Mouse (Mus musculus) natural killer cell, adult 2 months (primary cell): Measurements from ENCODE around the gene Slc6a11.
A peak's percentile ranks its signal among the peaks of the same experiment; 100 is the strongest.

ENCODE experiments used
- DNase-seq, 2 experiments: peaks; one replicate each; pipeline ENCODE4 v3.0.0; 2022; ENCODE audit warnings: low spot score in 2 of 2

Slc6a11 gene

GRCm38 (mm10) chr6:114131122-114131872 lies at the start of gene Slc6a11:
Gene Slc6a11, plus strand, starts transcription at chr6:114131241.
- no peak for DNase-seq

DNA sequence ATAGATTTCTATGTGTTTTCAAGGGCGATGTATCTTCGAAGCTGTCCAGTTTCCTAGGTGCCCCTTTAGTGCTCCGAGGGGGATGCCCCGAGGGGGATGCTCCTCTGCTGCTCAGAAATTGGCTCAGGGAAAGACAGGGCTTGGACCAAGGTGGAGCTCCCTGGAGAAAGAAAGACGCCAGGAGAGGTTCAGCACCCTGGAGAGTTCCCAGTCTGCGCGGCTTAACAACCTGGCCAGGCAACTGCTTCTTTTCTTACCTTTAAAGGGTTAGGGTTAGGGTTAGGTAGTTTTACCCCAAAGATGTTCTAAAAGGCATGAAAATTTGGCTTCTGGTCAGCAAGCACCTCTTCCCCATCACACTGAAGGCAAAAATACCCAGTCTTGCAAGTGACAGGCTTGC lies 43.9 kb upstream of the Slc6a11 start:
- no peak for DNase-seq

DNA sequence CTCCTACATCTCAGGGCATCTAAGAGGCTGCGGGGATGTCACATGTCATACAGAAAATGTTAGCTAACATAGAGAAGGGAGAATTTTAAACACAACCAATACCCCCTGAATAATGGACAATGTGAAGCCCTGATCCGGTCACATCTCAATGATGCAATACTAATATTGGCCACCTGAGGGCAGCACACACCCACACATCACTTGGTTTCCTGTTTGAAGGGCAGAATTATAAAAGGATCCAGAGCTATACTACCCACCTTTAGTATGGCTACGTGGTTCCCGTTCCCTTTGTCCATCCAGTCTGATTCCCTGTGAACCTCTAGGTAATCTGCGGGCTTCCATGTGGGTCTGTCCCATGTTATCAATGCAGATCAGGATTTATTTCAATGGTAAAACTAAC lies 41.4 kb upstream of the Slc6a11 start:
- peak; percentile 29 to 35 for DNase-seq

- no peak for DNase-seq
Measured at GRCm38 (mm10) chr6:114092216-114092615, 38.8 kb upstream of the Slc6a11 start.

GRCm38 (mm10) chr6:114094251-114094650 lies 36.8 kb upstream of the Slc6a11 start:
- no peak for DNase-seq

DNA sequence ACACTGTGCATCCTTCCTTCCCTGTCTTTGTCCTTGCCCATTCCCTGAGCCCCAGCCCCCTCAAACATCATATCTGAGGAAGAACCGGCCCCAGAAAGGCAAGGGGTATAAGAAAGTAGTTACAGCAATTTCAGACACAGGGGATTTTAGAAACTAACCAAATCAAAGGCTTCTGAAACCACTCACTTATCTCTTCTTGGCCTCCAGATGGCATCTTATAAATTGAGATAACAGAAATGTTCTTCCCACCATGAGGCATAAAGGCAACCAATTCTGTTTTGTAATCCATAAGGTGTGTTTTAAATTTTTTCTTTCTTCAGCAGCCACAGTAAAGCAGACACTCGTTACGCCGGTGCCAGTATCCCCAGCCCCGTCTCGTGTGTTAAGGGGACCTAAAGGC lies 34.5 kb upstream of the Slc6a11 start:
- DNase-seq: no peak

DNA sequence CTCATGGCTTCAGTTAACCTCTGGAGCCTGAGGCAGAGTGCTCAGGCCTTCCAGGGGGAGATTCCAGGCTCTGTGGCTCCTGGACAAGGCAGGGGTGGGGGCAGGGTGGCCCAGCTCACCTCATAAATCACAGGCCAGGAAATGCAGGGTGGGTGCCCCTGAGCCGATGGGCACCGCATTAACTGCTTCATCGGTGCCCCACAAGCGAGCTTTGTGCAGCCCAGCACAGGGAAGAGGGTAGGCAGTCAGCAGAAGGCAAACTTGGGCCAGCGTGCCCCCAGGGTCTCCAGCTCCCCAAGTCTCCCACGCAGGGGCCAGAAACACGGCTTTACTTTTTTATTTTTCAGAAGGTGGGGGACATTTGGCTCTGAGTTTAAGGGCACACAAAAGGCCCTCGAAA lies 29.1 kb upstream of the Slc6a11 start:
- no peak for DNase-seq

GRCm38 (mm10) chr6:114119507-114119906 lies 11.5 kb upstream of the Slc6a11 start:
- no peak for DNase-seq

DNA sequence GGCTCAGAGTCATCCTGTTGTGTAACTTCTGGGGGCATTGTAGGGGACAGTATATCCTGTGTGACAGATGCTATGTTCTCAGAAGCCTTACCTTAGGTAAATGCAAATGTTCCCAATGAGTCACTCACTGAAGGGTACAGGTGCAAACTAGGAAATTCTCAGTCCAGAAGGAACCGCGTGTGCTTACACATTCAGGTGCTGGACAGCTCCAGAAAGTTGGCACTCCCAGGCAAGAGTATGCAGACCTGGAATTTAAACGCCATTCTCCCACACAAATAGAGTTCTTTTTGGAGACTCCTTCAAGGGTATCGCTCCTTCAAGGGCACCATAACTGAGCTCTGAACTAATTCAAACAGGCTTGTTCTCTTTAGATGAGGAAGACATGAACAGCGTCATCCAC lies 5.5 kb upstream of the Slc6a11 start:
- DNase-seq: no peak

DNA sequence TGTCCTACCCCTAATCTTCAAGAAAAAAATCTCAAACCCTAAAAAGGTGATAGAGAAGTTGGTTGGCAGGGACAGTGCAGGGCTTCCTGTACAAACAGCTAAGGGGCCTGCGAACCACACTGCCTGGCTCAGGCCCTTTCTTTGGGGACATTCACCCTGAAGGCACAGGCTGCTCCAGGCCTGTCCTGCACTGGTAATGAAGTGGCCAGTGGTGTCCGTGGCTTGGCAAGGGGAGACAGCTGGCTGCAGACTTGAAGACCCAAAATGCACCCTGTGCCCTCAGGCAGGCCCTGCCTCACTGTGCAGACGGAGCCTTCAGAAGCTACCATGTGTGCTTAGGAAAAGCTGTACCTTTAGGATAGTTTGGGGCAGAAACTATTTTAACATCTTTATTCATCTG lies 1.4 kb downstream of the Slc6a11 start:
- no peak for DNase-seq

DNA sequence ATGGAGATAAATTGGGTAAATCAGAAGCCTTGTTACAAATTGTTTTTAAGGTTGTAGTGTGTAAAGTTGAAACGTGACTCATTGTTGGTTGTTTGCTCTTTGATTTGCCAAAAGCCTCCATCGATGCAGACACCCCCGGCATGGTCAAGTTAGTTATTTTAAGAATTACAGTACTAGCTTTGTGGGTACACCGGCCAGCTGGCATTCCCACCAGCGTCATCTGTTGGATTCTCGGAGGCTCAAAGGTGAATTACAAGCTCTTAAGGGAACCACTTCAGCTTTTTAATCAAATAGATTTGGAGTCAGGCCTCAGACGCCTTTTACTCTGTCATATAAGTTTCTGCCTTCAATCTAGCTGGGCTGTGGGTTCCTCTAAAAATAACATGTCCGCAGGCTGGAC lies 1.9 kb downstream of the Slc6a11 start:
- DNase-seq: no peak

- DNase-seq: no peak
Measured at GRCm38 (mm10) chr6:114138970-114139369, 7.9 kb downstream of the Slc6a11 start.

DNA sequence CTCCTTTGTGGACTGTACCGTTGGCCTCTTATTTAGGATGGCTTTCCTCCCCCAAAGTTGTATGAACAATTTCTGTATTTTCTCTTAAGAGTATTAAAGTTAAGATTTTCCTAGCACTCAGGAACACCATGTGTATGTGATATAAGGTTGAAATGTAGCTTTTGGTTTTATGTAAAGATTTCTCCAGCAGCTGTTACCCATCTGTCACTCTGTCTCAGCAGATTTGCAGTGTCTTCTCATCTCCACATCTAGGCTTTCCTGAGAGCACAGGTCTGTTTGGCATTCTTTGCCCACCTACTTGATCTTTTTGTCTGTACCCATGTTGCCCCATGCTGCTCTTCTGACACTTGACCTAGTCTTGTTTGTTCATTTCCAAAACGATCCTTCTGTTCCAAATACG lies 10.4 kb downstream of the Slc6a11 start:
- DNase-seq: no peak

DNA sequence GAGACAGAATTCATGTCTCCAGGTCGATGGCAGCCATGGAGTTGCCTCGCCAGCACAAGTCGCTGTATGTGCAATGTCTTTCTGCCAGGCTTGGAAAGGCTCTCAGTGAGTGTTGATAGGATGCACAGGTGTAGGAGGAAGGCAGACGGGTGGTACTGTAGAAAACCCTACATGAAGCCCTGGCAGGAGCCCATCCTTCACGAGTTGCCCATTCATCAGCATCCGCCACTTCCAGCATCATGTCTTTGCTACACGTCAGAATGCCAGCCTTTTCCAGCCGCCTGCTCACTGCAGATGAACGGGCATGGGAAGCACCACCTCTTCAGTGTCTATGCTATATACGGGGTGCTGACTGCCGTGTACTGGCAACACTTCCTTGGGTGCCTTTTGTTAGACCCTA lies 11.4 kb downstream of the Slc6a11 start:
- DNase-seq: no peak

GRCm38 (mm10) chr6:114143544-114143943 lies 12.5 kb downstream of the Slc6a11 start:
- DNase-seq: no peak

- DNase-seq: no peak
Measured at GRCm38 (mm10) chr6:114144447-114145105, 13.5 kb downstream of the Slc6a11 start.

DNA sequence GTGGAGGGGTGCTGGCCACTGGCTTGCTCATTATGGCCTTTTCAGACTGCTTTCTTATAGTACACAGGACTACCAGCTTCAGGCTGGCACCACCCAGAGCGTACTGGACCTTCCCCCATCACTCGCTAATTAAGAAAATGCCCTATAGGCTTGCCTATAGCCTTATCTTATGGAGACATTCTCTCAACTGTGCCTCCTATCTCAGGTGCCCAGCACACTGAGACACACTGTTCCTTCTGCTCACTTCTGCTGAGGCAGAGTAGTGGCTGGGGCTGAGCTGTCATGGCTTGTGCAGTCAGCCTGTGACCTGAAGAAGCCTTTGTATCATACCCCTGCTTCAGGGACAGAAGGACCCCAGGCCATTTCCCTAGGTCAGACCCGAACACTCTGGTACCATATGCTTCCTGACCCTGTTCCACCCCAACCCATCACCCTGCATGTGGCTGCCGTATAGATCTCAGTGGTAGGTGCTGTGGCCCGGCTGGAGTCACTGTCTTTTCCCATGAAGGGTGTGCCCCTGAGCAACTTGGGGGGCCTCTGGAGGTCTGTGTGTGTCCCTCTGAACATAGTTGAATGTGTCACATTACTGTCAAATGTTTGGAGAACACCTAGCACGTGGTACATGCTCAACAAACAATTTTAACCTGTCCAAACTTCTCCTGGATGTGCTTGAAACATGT lies 14.7 kb downstream of the Slc6a11 start:
- DNase-seq: no peak

DNA sequence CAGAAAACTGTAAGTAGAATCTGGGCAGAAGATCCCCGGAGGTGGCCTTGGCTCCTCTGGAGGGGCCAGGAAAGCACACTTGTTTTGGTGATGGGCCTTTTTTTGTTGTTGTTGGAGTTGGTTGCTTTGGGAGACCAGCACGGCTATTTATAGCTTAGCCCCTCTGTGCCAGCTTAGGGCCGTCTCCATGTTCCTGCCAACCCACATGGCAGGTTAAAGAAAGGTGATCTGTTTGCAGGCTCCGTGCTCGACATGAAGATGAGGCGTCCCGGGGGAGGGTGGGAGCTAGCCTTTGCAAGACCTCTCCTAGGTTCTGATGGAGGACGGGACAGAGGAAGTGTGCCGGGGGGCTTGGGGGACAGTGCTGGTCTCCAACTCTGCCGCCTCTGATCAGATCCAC lies 24.7 kb downstream of the Slc6a11 start:
- no peak for DNase-seq

DNA sequence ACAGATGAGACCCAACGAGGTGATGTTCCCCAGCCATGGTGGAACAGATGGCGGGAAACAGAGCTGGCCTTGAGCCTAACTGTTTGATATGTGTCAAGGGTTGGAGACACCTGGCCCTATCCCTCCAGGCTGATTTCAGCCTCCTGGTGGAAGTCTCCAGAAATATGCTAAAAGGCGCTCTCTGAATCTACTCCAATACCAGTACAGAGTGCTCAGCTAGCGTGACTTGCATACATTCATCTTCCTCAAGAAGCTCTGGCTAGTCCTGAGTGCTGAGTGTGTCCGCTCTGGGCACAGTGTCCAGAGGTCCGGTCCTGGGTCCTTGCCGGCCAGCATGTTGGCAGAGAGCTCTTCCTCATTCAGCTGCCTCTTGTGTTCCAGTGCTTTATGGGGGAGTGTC lies 27.8 kb downstream of the Slc6a11 start:
- DNase-seq: no peak

DNA sequence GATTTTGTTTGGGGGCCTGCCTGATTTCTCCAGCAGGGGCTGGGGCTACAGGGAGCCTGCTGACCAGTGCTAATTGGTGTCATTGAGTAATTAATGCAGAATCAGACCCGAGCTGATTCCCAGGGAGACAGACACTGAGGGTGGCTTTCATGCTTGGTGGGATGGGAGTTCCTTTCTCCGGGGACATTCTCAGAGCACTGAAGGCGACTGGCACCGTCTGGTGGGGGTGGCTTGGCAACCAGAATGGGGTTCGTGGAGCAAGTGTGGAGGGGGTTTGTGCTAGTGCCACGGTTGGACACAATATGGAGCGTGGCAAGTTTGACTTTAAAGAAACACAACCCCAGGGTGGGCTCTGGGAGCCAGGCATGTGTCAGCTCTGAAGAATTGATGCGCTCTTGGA lies 29.7 kb downstream of the Slc6a11 start:
- DNase-seq: no peak

DNA sequence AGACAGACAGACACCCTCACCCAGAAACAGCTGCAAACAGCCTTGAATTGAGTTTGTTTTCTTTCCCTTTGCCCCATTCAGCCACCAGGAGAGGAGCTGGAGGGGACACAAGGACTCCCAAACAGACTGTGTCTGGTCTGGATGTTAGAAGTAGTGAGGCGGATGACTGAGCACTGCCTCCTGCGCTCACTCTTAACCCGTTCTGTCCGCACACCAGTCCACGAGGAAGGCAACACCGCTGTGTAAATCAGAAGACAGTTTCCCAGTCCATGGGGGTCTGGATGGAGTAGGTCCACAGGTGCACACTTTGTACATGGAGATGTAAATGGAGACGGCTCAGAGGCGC lies 43.0 kb downstream of the Slc6a11 start:
- no peak for DNase-seq

GRCm38 (mm10) chr6:114174398-114175140 lies 43.5 kb downstream of the Slc6a11 start:
- no peak for DNase-seq
